Mouse (Mus musculus) forebrain, embryonic 13.5 days (tissue): Measurements from ENCODE around the gene Phb2. TPM values are rescaled to one million over a fixed set of nuclear protein-coding genes. Genes with fewer than 3 reads are reported as not detected.

Experiments used
- ATAC-seq: fragments of 200-750 bp; cut with Nextera tagmentation; 2 replicates; pipeline ENCODE4 v1.8.0; 2017
- H3K27ac ChIP-seq: fragments of 300-500 bp; sonication (generic); 2 replicates; pipeline ENCODE4 v1.5.1; 2015; ENCODE audit warnings: inconsistent platforms, mild to moderate bottlenecking, moderate library complexity
- H3K27me3 ChIP-seq: fragments of 300-500 bp; sonication (generic); 2 replicates; pipeline ENCODE4 v1.6.1; 2015; ENCODE audit warnings: mild to moderate bottlenecking, inconsistent platforms
- H3K36me3 ChIP-seq: fragments of 300-500 bp; sonication (generic); 2 replicates; pipeline ENCODE4 v1.6.1; 2015; ENCODE audit warnings: mild to moderate bottlenecking, inconsistent platforms; ENCODE audit not compliant: poor library complexity, severe bottlenecking
- H3K4me1 ChIP-seq: fragments of 300-500 bp; sonication (generic); 2 replicates; pipeline ENCODE4 v1.6.1; 2015; ENCODE audit warnings: inconsistent platforms
- H3K4me2 ChIP-seq: fragments of 300-500 bp; sonication (generic); 2 replicates; pipeline ENCODE4 v1.6.1; 2015; ENCODE audit warnings: inconsistent platforms, mild to moderate bottlenecking, moderate library complexity
- H3K4me3 ChIP-seq: fragments of 300-500 bp; sonication (generic); 2 replicates; pipeline ENCODE4 v1.5.1; 2015; ENCODE audit warnings: mild to moderate bottlenecking, inconsistent platforms
- H3K9ac ChIP-seq: fragments of 300-500 bp; sonication (generic); 2 replicates; pipeline ENCODE4 v1.6.1; 2015; ENCODE audit warnings: mild to moderate bottlenecking, inconsistent platforms
- H3K9me3 ChIP-seq: fragments of 300-500 bp; sonication (generic); replicated peaks from 2 replicates; pipeline ENCODE4 v1.6.1; 2016; ENCODE audit warnings: inconsistent platforms
- WGBS: fragments of 180-500 bp; shearing (Covaris S2); methylation state at CpG from one replicate; pipeline ENCODE4 v1.1.7; 2015; 5-methylcytosine and 5-hydroxymethylcytosine counted together
- polyA plus RNA-seq: library from polyadenylated mRNA; unstranded; fragments of >200 nt; fragmentation: Nextera tagmentation; extraction: Ambion mirVana; gene quantifications from 2 replicates; pipeline ENCODE4 v1.2.1, GENCODE M21; 2015

The Phb2 gene
- polyA plus RNA-seq, 1 experiment from 2014 or later, result 289 TPM

DNA sequence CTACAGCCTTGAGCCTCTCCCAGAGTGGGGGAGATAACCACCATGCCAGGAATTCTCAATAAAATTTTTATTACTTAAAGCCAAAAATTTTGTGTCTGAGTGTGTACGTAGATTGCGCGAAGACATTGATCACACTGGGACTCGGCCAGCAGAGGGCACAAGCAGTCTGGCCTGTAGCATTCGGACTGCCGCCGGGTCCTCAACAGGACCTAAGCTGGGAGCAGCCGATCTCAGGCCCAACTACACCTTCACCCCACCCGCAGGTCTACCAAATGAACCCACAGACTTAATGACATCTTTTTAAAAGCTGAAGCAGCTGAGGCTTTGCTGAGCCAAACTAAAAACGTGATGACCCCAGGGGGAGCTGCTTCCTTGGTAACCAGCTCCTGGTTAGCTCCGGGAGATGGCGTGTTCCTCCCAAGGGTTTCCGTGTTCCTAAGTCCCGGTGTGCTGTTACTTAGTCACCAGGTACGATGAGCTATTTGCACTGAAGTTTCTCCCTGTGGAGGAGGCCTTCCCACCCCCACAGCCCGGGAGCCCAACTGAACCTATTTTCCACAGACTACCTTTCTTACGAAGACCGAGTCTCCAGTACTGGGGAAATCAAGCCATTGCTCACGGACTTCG, 4.8 kb downstream of the Phb2 start:
- no peak overlapping the region for H3K4me2 ChIP-seq
- peaks cover 15% of the 10 kb centered on the region for H3K4me1 ChIP-seq
- no peak overlapping the region for H3K27ac ChIP-seq
- no peak overlapping the region for H3K9ac ChIP-seq
- WGBS, result 66% methylated on average over 20 of the region's 20 CpGs
- ATAC-seq, result no peak
- no peaks in the 10 kb centered on the region for H3K9me3 ChIP-seq
- no peak overlapping the region for H3K4me3 ChIP-seq
- no peaks in the 10 kb centered on the region for H3K27me3 ChIP-seq
- peaks cover 43% of the 10 kb centered on the region for H3K36me3 ChIP-seq

DNA sequence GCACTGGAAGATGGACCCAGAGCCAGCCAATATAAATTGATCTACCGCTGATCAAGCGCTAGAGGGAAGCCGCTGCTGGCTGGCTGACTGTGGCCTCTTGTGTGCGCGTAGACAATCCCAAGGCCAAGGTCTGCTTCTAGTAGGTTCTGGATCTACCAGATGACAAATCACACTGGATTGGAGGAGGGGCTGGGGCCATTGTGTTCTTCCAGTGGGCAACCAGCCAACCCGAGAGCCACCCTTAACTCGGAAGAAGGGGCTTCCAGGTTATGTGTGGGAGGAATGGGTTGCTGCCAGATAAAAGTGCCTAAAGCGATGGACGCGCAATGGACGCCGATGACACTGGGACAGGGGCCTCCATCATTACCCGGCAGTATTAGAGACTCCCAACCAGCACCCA, 5.8 kb downstream of the Phb2 start:
- Histone ChIP-seq H3K4me2 (no peak overlapping the region), H3K36me3 (peaks cover 43% of the 10 kb centered on the region), H3K4me1 (peaks cover 11% of the 10 kb centered on the region), H3K27ac (no peak overlapping the region), H3K9ac (no peak overlapping the region), H3K27me3 (no peaks in the 10 kb centered on the region), H3K9me3 (no peaks in the 10 kb centered on the region), H3K4me3 (no peak overlapping the region)
- no peak for ATAC-seq
- WGBS, result 81% methylated on average over 13 of the region's 13 CpGs

DNA sequence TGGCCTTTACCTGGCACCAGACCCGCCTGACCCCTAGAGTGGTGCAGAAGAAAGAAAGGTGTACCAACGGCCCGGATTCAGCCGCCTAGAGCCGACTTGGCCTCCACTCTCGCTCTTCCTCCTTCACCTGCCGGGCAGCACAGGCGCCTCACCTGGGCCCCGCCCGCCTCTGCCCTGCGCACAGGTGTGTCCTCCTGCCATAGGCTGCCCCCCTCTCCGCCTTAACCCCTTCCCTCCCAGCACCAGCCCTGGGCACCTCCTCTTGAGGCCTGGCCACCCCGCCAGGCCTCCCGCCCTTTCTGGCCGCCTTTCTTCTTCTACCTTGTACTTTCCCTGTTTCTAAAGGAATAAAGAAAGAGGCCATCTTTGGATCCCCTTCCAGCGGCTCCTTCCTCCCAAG, 6.6 kb downstream of the Phb2 start:
- H3K4me1 ChIP-seq, result peaks cover 4% of the 10 kb centered on the region
- H3K4me3 ChIP-seq, result no peak overlapping the region
- H3K27me3 ChIP-seq, result no peaks in the 10 kb centered on the region
- 62% methylated on average over 15 of the region's 16 CpGs for WGBS
- peaks cover 42% of the 10 kb centered on the region for H3K36me3 ChIP-seq
- no peak overlapping the region for H3K9ac ChIP-seq
- H3K27ac ChIP-seq, result no peak overlapping the region
- H3K9me3 ChIP-seq, result no peaks in the 10 kb centered on the region
- no peak for ATAC-seq
- no peak overlapping the region for H3K4me2 ChIP-seq

DNA sequence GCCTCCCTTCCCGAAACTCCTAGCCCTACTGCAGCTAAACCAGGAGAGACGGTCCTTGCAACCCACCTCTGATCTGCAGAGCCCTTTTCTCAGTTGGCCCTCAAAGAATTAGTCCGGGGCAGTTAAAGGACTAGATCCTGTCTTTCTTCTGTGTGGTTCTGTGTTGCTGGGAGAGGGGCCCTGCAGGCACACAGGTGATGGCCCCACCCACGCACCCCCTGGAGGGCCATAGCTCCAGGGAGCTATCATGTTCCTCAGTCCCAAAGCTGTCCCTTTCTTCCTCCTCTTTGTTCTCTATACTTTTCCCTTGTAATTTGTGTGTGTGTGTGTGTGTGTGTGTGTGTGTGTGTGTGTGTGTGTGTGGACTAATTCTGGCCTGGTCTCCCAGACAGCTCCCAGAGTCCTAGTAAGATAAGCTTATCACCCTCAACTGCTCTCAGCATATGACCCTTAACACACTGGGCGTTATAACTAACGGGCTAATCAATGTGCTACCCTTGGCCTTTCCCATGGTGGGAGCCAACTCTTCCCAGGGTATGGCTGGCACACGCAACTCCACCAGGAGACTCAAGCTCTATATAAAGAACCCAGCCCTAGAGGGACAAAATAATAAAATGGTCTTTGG, 7.3 kb downstream of the Phb2 start:
- Histone ChIP-seq H3K9me3 (no peaks in the 10 kb centered on the region), H3K4me2 (no peak overlapping the region), H3K9ac (peak overlapping the region; percentile 13; the same call in 1 of the 2 replicates), H3K36me3 (peaks cover 36% of the 10 kb centered on the region), H3K27ac (no peak overlapping the region), H3K27me3 (no peaks in the 10 kb centered on the region), H3K4me1 (no peaks in the 10 kb centered on the region; the same call in 1 of the 2 replicates), H3K4me3 (no peak overlapping the region)
- ATAC-seq, result no peak
- 71% methylated on average over 7 of the region's 7 CpGs for WGBS

DNA sequence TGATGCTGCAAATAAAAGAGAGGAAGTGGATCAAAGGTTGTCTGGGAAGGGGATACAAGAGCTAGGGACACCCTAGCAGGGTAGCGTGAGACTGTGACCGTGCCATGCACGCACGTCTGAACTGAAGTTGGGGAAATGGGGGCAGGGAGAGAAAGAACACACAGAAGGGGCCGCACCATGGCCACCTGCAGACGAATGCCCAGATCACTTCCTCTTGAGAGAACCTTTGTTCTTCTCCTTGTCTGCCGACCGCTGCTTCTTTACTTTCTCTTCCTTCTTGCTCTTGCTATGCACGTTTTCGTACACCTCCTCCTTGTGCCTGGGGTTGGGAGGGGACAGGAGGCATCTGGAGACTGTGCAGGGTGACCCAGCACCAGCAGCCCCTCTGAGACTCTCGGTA, 8.8 kb downstream of the Phb2 start:
- WGBS, result 61% methylated on average over 11 of the region's 11 CpGs
- ATAC-seq, result no peak

DNA sequence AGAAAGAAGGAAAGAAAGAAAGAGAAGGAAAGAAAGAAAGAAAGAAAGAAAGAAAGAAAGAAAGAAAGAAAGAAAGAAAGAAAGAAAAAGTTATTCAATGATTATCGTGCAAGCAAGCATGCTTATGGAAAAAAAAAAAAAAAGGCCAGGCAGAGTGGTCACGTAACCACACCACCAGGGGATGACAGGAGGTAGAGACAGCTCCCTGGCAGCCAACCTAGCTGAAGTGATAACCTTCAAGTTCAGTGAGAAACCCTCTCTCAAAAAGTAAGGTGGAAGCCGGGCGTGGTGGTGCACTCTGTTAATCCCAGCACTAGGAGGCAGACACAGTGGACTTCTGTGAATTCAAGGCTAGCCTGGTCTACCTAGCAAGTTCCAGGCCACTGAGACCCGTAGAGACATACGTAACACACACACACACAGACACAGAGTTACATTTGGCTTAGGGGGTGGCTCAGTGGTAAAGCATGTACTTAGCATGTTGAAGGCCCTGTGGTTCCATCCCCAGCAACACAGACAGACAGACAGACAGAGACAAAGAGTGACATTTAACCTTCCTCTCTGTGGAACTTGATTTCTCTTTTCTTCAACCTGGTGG, 10.8 kb downstream of the Phb2 start:
- no peaks in the 10 kb centered on the region for H3K9me3 ChIP-seq
- peaks cover under 1% of the 10 kb centered on the region; the same call in 1 of the 2 replicates for H3K36me3 ChIP-seq

More for the DNA sequence above, 8.8 kb downstream of the Phb2 start:
- H3K27ac ChIP-seq, result no peak overlapping the region
- no peaks in the 10 kb centered on the region; the same call in 1 of the 2 replicates for H3K4me1 ChIP-seq
- no peak overlapping the region for H3K4me3 ChIP-seq
- H3K9me3 ChIP-seq, result no peaks in the 10 kb centered on the region
- H3K9ac ChIP-seq, result no peak overlapping the region; the same call in 1 of the 2 replicates
- H3K36me3 ChIP-seq, result peaks cover 22% of the 10 kb centered on the region
- H3K27me3 ChIP-seq, result no peaks in the 10 kb centered on the region
- H3K4me2 ChIP-seq, result no peak overlapping the region

DNA sequence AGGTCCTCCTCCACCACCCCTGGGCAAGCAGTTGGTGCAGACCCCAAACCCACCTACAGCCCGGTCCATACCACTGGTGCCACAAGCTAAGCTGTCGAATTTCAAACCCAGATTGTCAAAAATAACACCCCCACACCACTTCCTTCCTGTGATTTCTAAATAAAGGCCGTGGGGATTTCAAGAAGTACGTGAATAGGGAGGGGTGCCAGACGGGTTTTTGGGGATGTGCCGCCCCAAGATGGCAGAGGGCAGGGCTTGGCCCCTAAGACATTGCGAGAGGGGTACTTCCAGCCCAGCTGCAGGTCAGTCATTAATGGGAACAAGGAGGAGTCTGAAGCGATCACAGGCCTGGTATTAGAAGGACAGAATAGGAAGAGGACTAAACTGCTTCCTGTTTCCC, 11.4 kb downstream of the Phb2 start:
- 83% methylated on average over 8 of the region's 8 CpGs for WGBS
- no peaks in the 10 kb centered on the region for H3K36me3 ChIP-seq
- no peak overlapping the region for H3K4me2 ChIP-seq

More for the DNA sequence above, 10.8 kb downstream of the Phb2 start:
- H3K4me3 ChIP-seq, result no peak overlapping the region
- H3K4me1 ChIP-seq, result no peaks in the 10 kb centered on the region
- H3K4me2 ChIP-seq, result no peak overlapping the region
- no peak overlapping the region for H3K9ac ChIP-seq
- no peak overlapping the region for H3K27ac ChIP-seq
- ATAC-seq, result no peak
- WGBS, result 76% methylated on average over 6 of the region's 6 CpGs
- H3K27me3 ChIP-seq, result no peaks in the 10 kb centered on the region

DNA sequence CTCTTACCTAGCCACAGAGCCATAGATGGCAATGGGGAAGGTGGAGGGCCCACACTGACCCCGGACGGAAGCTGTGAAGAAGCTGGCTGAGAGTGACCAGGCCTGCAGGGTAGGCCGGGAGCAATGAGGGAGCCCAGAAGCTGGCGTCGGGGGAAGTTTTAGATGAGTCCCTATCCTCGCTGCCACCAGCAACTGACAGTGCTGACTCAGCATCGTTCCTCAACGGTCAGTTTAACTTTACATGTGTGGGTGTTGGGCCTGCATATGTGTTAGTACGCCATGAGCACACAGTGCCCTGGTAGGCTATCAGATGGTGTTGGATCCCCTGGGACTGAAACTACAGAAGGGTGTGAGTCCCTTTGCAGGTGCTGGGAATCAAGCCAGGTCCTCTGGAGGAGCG, 12.3 kb downstream of the Phb2 start:
- no peaks in the 10 kb centered on the region for H3K27me3 ChIP-seq
- ATAC-seq, result no peak
- H3K4me1 ChIP-seq, result no peaks in the 10 kb centered on the region
- H3K4me2 ChIP-seq, result no peak overlapping the region
- 89% methylated on average over 10 of the region's 10 CpGs for WGBS
- H3K27ac ChIP-seq, result no peak overlapping the region
- H3K4me3 ChIP-seq, result no peak overlapping the region
- H3K9me3 ChIP-seq, result no peaks in the 10 kb centered on the region
- H3K9ac ChIP-seq, result no peak overlapping the region
- H3K36me3 ChIP-seq, result no peaks in the 10 kb centered on the region

More for the DNA sequence above, 11.4 kb downstream of the Phb2 start:
- no peaks in the 10 kb centered on the region for H3K4me1 ChIP-seq
- no peaks in the 10 kb centered on the region for H3K9me3 ChIP-seq
- no peak overlapping the region for H3K4me3 ChIP-seq
- H3K9ac ChIP-seq, result no peak overlapping the region
- no peak overlapping the region for H3K27ac ChIP-seq
- no peaks in the 10 kb centered on the region for H3K27me3 ChIP-seq
- no peak for ATAC-seq

DNA sequence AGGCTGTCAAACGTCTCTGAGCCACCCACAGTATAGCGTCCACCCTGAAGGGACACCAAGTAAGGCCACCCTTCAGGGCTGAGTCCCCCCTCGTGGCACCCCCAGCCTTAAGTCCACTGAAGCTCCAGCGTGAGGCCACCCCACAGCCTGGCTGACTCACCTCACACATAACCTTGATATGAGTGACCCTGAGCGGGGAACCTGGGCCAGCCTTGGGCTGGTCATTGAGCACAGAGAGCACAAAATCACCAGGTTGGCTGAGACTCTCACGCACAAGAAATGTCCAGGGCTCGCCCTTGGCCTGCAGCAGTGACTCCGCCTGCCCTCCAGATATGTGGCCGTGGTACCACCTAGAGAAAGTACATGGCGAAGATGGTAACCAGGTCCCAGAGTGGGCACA, 16.5 kb downstream of the Phb2 start:
- no peak overlapping the region for H3K4me2 ChIP-seq
- no peak overlapping the region for H3K9ac ChIP-seq
- H3K27ac ChIP-seq, result no peak overlapping the region
- H3K27me3 ChIP-seq, result no peaks in the 10 kb centered on the region
- H3K4me3 ChIP-seq, result no peak overlapping the region
- no peaks in the 10 kb centered on the region for H3K36me3 ChIP-seq
- no peaks in the 10 kb centered on the region for H3K4me1 ChIP-seq
- WGBS, result 90% methylated on average over 10 of the region's 10 CpGs
- ATAC-seq, result no peak
- no peaks in the 10 kb centered on the region for H3K9me3 ChIP-seq

DNA sequence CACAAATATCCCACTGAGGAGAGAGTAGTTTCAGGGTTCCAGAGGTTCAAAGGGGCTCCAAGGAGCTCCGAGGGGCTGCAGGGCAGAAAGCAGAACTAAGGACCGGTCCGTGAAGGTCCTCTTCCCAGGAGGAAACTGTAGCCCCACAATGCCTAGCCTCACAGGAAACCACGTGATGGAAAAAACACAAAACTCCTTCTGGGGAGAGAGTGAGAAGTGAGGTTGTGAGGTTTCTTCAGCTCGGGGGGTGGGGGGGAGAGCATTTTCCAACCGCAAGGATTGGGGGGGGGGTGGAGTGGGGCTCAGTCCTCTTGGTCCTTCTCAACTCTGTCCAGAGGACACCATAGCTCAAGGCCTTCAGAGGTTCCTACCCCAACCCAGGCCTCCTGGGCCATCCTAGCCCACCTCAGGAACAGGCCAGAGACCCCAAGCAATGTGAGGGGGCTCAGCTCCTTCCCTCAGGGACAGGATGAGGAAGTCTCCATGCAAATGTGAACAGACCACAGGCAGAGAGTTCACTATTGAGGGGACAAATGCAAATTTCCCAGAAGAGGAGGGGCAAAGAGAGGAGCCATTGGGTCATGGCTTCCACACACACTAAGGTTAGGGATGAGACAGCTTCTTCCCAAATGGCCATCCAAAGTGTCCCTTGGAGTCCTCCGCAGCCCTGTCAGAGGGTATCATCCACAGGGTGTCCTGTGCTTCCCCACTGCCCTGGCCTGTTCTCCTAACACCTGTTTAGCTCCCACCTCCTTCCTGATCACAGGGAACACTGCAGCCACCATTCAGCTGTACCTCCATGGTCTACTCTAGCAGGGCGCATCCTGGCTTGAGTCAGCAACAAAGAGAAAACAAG, 17.9 kb downstream of the Phb2 start:
- H3K4me2 ChIP-seq, result no peak overlapping the region
- no peaks in the 10 kb centered on the region for H3K4me1 ChIP-seq
- H3K9ac ChIP-seq, result no peak overlapping the region
- no peak for ATAC-seq
- no peaks in the 10 kb centered on the region for H3K27me3 ChIP-seq
- H3K4me3 ChIP-seq, result no peak overlapping the region
- no peaks in the 10 kb centered on the region for H3K9me3 ChIP-seq
- 89% methylated on average over 7 of the region's 8 CpGs for WGBS
- H3K27ac ChIP-seq, result no peak overlapping the region
- H3K36me3 ChIP-seq, result no peaks in the 10 kb centered on the region

DNA sequence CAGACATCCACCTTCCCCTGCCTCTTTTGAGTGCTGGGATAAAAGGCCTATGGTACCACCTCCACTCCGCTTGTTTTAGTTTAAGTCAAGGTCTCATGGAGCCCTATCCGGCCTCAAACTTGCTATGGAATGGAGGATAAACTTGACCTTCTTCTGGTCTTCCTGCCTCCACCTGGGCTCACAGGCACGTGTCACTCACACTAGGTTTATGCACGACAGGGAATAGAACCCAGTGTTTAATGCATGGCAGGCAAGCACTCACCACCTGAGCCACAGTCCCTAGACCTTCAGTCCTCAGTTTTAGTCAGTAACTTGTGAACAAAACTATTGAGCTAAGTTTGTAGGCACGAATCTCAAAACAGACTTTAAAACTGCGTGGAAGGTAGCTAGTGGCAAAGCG, 18.9 kb downstream of the Phb2 start:
- Histone ChIP-seq H3K27me3 (no peaks in the 10 kb centered on the region), H3K9me3 (no peaks in the 10 kb centered on the region), H3K36me3 (no peaks in the 10 kb centered on the region), H3K9ac (no peak overlapping the region), H3K27ac (no peak overlapping the region), H3K4me1 (no peaks in the 10 kb centered on the region), H3K4me3 (no peak overlapping the region), H3K4me2 (no peak overlapping the region)
- 90% methylated on average over 7 of the region's 7 CpGs for WGBS
- ATAC-seq, result no peak
